Mouse (Mus musculus) hindbrain, embryonic 12.5 days (tissue): ENCODE measurements at regions not wholly inside any gene's neighbourhood (a gene's known extent, or its start where the extent isn't known, plus 50 kb on each side); places are given as distances from the start of the nearest gene placed in this dataset.
"Not testable (repeated sequence)": the region's sequence is repeated elsewhere in the genome, so short reads cannot be mapped to it uniquely, and the experiment has no call there.

Experiments used
- ATAC-seq: fragments of 200-750 bp; cut with Nextera tagmentation; 2 replicates; pipeline ENCODE4 v1.8.0; 2017; ENCODE audit warnings: moderate TSS enrichment; ENCODE audit not compliant: low FRiP score
- H3K27ac ChIP-seq: fragments of 300-500 bp; sonication (generic); 2 replicates; pipeline ENCODE4 v1.5.1; 2016; ENCODE audit warnings: mild to moderate bottlenecking
- H3K27me3 ChIP-seq: fragments of 300-500 bp; sonication (generic); 2 replicates; pipeline ENCODE4 v1.6.1; 2016; ENCODE audit warnings: mild to moderate bottlenecking
- H3K36me3 ChIP-seq: fragments of 300-500 bp; sonication (generic); 2 replicates; pipeline ENCODE4 v1.6.1; 2016; ENCODE audit warnings: mild to moderate bottlenecking
- H3K4me1 ChIP-seq: fragments of 300-500 bp; sonication (generic); 2 replicates; pipeline ENCODE4 v1.6.1; 2016
- H3K4me2 ChIP-seq: fragments of 300-500 bp; sonication (generic); replicated peaks from 2 replicates; pipeline ENCODE4 v1.6.1; 2016; ENCODE audit warnings: mild to moderate bottlenecking
- H3K4me3 ChIP-seq: fragments of 300-500 bp; sonication (generic); 2 replicates; pipeline ENCODE4 v1.5.1; 2016; ENCODE audit warnings: mild to moderate bottlenecking
- H3K9ac ChIP-seq: fragments of 300-500 bp; sonication (generic); 2 replicates; pipeline ENCODE4 v1.6.1; 2016; ENCODE audit warnings: mild to moderate bottlenecking, moderate library complexity
- H3K9me3 ChIP-seq: fragments of 300-500 bp; sonication (generic); replicated peaks from 2 replicates; pipeline ENCODE4 v1.6.1; 2016; ENCODE audit warnings: mild to moderate bottlenecking
- WGBS: fragments of 180-500 bp; shearing (Covaris S2); methylation state at CpG from one replicate; pipeline ENCODE4 v1.1.7; 2016; 5-methylcytosine and 5-hydroxymethylcytosine counted together

- not testable (repeated sequence) for H3K36me3 ChIP-seq, H3K9me3 ChIP-seq, ATAC-seq, H3K27ac ChIP-seq, H3K4me1 ChIP-seq, H3K27me3 ChIP-seq, H3K4me3 ChIP-seq, H3K9ac ChIP-seq, H3K4me2 ChIP-seq
- WGBS: 73% methylated on average over 2 of the region's 2 CpGs
These were observed 295.1 kb upstream of the Gm6657 start for GRCm38 (mm10) chr12:77898974-77899373.

GRCm38 (mm10) chr12:77901254-77901653 lies 292.8 kb upstream of the Gm6657 start:
- H3K4me1 ChIP-seq: no peaks in the 10 kb centered on the region
- no peaks in the 10 kb centered on the region for H3K36me3 ChIP-seq
- H3K4me3 ChIP-seq: no peak overlapping the region
- 45% methylated on average over 1 of the region's 1 CpGs for WGBS
- H3K27ac ChIP-seq: no peak overlapping the region
- ATAC-seq: no peak
- H3K9ac ChIP-seq: no peak overlapping the region
- H3K27me3 ChIP-seq: no peaks in the 10 kb centered on the region
- no peak overlapping the region for H3K4me2 ChIP-seq
- no peaks in the 10 kb centered on the region for H3K9me3 ChIP-seq

GRCm38 (mm10) chr12:77912863-77913554 lies 281.0 kb upstream of the Gm6657 start:
- no peak for ATAC-seq
- no peaks in the 10 kb centered on the region for H3K36me3 ChIP-seq
- 0 out of 2 replicates have a peak, but pooled peaks cover 2% of the 10 kb centered on the region for H3K4me1 ChIP-seq
- H3K4me3 ChIP-seq: no peak overlapping the region
- H3K9me3 ChIP-seq: no peaks in the 10 kb centered on the region
- no peak overlapping the region for H3K4me2 ChIP-seq
- H3K27ac ChIP-seq: no peak overlapping the region
- no peaks in the 10 kb centered on the region for H3K27me3 ChIP-seq
- 16% methylated on average over 4 of the region's 4 CpGs for WGBS
- H3K9ac ChIP-seq: no peak overlapping the region

- Histone ChIP-seq H3K9ac (no peak overlapping the region), H3K4me3 (no peak overlapping the region), H3K4me1 (0 out of 2 replicates have a peak, but pooled peaks cover 4% of the 10 kb centered on the region), H3K27me3 (no peaks in the 10 kb centered on the region), H3K9me3 (no peaks in the 10 kb centered on the region), H3K36me3 (no peaks in the 10 kb centered on the region), H3K27ac (no peak overlapping the region; the same call in 1 of the 2 replicates), H3K4me2 (no peak overlapping the region)
- ATAC-seq: no peak
- WGBS: 61% methylated on average over 4 of the region's 4 CpGs
These were observed 265.3 kb upstream of the Gm6657 start for GRCm38 (mm10) chr12:77928729-77929128.

- Histone ChIP-seq H3K4me1 (0 out of 2 replicates have a peak, but pooled peaks cover 4% of the 10 kb centered on the region), H3K27ac (no peak overlapping the region), H3K4me2 (no peak overlapping the region), H3K36me3 (no peaks in the 10 kb centered on the region), H3K9me3 (no peaks in the 10 kb centered on the region), H3K27me3 (no peaks in the 10 kb centered on the region), H3K9ac (no peak overlapping the region), H3K4me3 (no peak overlapping the region)
- 77% methylated on average over 1 of the region's 1 CpGs for WGBS
- no peak for ATAC-seq
These were observed 264.5 kb upstream of the Gm6657 start for GRCm38 (mm10) chr12:77929571-77929970.

GRCm38 (mm10) chr12:77943960-77944359 lies 250.1 kb upstream of the Gm6657 start:
- H3K9me3 ChIP-seq: no peaks in the 10 kb centered on the region
- 74% methylated on average over 8 of the region's 8 CpGs for WGBS
- H3K4me1 ChIP-seq: no peaks in the 10 kb centered on the region
- H3K36me3 ChIP-seq: no peaks in the 10 kb centered on the region
- H3K4me3 ChIP-seq: no peak overlapping the region
- no peaks in the 10 kb centered on the region for H3K27me3 ChIP-seq
- no peak overlapping the region for H3K9ac ChIP-seq
- no peak overlapping the region for H3K27ac ChIP-seq
- ATAC-seq: no peak
- H3K4me2 ChIP-seq: no peak overlapping the region

GRCm38 (mm10) chr12:77949474-77950017 lies 244.5 kb upstream of the Gm6657 start:
- Histone ChIP-seq H3K36me3 (no peaks in the 10 kb centered on the region), H3K27ac (no peak overlapping the region), H3K4me1 (no peaks in the 10 kb centered on the region), H3K27me3 (no peaks in the 10 kb centered on the region), H3K9ac (no peak overlapping the region), H3K4me2 (peak overlapping the region; percentile 33), H3K9me3 (no peaks in the 10 kb centered on the region), H3K4me3 (no peak overlapping the region)
- 41% methylated on average over 16 of the region's 16 CpGs for WGBS
- ATAC-seq: no peak

- WGBS: 68% methylated on average over 2 of the region's 2 CpGs
- H3K4me1 ChIP-seq: no peaks in the 10 kb centered on the region
- H3K9ac ChIP-seq: no peak overlapping the region
- H3K4me2 ChIP-seq: no peak overlapping the region
- no peaks in the 10 kb centered on the region for H3K27me3 ChIP-seq
- H3K36me3 ChIP-seq: no peaks in the 10 kb centered on the region
- no peak overlapping the region for H3K4me3 ChIP-seq
- H3K27ac ChIP-seq: no peak overlapping the region
- no peaks in the 10 kb centered on the region for H3K9me3 ChIP-seq
- ATAC-seq: no peak
These were observed 241.6 kb upstream of the Gm6657 start for GRCm38 (mm10) chr12:77952492-77952891.

- Histone ChIP-seq H3K9ac (no peak overlapping the region), H3K4me1 (no peaks in the 10 kb centered on the region), H3K4me3 (no peak overlapping the region), H3K27ac (no peak overlapping the region), H3K9me3 (peaks cover 4% of the 10 kb centered on the region; the same call in 1 of the 2 replicates), H3K4me2 (no peak overlapping the region), H3K27me3 (no peaks in the 10 kb centered on the region), H3K36me3 (no peaks in the 10 kb centered on the region)
- no peak for ATAC-seq
- WGBS: 87% methylated on average over 6 of the region's 6 CpGs
These were observed 231.4 kb upstream of the Gm6657 start for GRCm38 (mm10) chr12:77962631-77963030.

- no peaks in the 10 kb centered on the region for H3K27me3 ChIP-seq
- H3K9me3 ChIP-seq: peaks cover 4% of the 10 kb centered on the region; the same call in 1 of the 2 replicates
- H3K36me3 ChIP-seq: no peaks in the 10 kb centered on the region
- whole genome bisulfite sequencing: 58% methylated on average over 3 of the region's 3 CpGs
- H3K27ac ChIP-seq: no peak overlapping the region
- no peak overlapping the region for H3K4me2 ChIP-seq
- H3K4me3 ChIP-seq: no peak overlapping the region
- no peak for ATAC-seq
- no peaks in the 10 kb centered on the region for H3K4me1 ChIP-seq
- H3K9ac ChIP-seq: no peak overlapping the region
These were observed 225.5 kb upstream of the Gm6657 start for GRCm38 (mm10) chr12:77968543-77968942.

- WGBS: 59% methylated on average over 1 of the region's 1 CpGs
- Histone ChIP-seq H3K27me3 (no peaks in the 10 kb centered on the region), H3K36me3 (no peaks in the 10 kb centered on the region), H3K9me3 (peaks cover 3% of the 10 kb centered on the region; the same call in 1 of the 2 replicates), H3K4me3 (no peak overlapping the region), H3K4me2 (no peak overlapping the region), H3K27ac (no peak overlapping the region), H3K4me1 (no peaks in the 10 kb centered on the region), H3K9ac (no peak overlapping the region)
- no peak for ATAC-seq
These were observed 224.0 kb upstream of the Gm6657 start for GRCm38 (mm10) chr12:77970026-77970425.

GRCm38 (mm10) chr12:77972165-77972564 lies 221.9 kb upstream of the Gm6657 start:
- H3K4me1 ChIP-seq: no peaks in the 10 kb centered on the region
- 35% methylated on average over 4 of the region's 4 CpGs for WGBS
- H3K9ac ChIP-seq: no peak overlapping the region

GRCm38 (mm10) chr12:77976952-77977351 lies 217.1 kb upstream of the Gm6657 start:
- no peak overlapping the region for H3K27ac ChIP-seq
- H3K27me3 ChIP-seq: no peaks in the 10 kb centered on the region
- no peak overlapping the region for H3K4me2 ChIP-seq
- 75% methylated on average over 2 of the region's 2 CpGs for WGBS
- no peak overlapping the region for H3K9ac ChIP-seq
- ATAC-seq: no peak
- no peaks in the 10 kb centered on the region for H3K4me1 ChIP-seq
- H3K9me3 ChIP-seq: no peaks in the 10 kb centered on the region
- H3K36me3 ChIP-seq: no peaks in the 10 kb centered on the region
- H3K4me3 ChIP-seq: no peak overlapping the region

More at GRCm38 (mm10) chr12:77972165-77972564, 221.9 kb upstream of the Gm6657 start:
- H3K4me2 ChIP-seq: no peak overlapping the region
- H3K27ac ChIP-seq: no peak overlapping the region
- H3K27me3 ChIP-seq: no peaks in the 10 kb centered on the region
- ATAC-seq: no peak
- no peaks in the 10 kb centered on the region for H3K9me3 ChIP-seq
- no peaks in the 10 kb centered on the region for H3K36me3 ChIP-seq
- no peak overlapping the region for H3K4me3 ChIP-seq
